Mouse (Mus musculus): ENCODE measurements around the gene Gli1. TPM values are rescaled to one million over a fixed set of nuclear protein-coding genes. Genes with fewer than 3 reads are reported as not detected.

Gene Gli1
- polyA plus RNA-seq, 1 experiment = not detected

DNA sequence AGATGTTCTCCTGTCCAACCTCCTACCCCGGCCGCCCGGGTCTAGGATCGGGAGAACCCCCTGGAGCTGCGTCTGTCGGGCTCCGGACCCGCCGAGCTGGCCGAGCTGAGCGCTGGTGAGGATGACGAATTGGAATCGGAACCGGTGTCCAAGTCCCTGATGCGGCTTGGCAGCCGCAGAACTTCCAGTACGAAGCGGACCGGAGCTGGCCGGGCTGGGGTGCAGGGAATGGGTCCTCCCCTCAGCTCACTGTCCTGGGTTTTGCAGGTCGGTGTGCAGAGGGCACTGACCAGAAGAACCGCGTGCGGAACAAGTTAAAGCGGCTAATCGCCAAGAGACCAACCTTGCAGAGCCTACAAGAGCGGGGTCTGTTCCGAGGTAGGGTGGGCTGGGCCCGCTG lies 14.9 kb downstream of the Gli1 start:
- Histone ChIP-seq H3K4me3 (replicated peaks) (peak overlapping the region; percentile 68), H3K36me3 (ENCODE audit: control insufficient read depth) (peaks cover 10% of the 10 kb centered on the region)

DNA sequence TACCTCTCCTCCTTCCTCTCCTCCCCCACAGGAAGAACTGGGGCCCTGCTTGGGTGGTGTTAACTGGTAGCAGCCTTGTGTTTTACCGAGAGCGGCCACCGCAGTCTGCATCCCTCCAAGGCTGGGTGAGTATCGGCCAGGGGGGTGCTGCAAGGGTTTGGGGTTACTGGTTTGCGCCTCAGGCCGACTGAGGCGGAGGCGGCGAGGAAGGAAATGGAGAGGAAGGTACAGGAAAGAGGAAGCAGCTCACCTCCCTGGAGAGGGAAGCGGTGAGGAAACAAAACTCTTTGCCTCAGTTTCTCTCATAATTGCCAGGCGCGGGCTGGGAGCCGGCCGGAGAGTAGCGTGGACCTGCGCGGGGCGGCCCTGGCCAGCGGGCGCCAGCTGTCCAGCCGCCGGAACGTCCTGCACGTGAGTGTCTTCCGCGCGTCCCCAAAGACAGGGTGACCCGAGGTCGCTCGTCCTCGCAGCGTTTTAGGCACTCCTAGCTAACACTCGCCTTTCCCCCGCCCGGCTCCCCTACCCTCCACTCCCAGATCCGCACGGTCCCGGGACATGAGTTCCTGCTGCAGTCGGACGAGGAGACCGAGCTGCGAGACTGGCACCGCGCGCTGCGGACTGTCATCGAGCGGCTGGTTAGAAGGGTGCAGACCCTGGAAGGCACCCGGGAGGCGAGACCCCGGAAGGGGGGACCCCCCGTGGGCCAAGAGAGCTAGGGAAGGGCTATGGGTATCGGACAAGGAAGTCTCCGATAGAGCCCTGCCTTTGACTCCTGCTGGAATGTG lies 15.6 kb downstream of the Gli1 start:
- Histone ChIP-seq H3K36me3 (ENCODE audit: control insufficient read depth) (peaks cover 10% of the 10 kb centered on the region), H3K9me3 (ENCODE audit: control insufficient read depth, low read length) (no peaks in the 10 kb centered on the region), H3K4me1 (ENCODE audit: control insufficient read depth) (peaks cover 47% of the 10 kb centered on the region), H3K4me3 (replicated peaks) (peak overlapping the region; percentile 68), H3K27me3 (ENCODE audit: control insufficient read depth) (peaks cover 48% of the 10 kb centered on the region)
- no peak for TF ChIP-seq GATA1 (IDR thresholded peaks at IDR 0.05; ENCODE audit: low read length)

More for the DNA sequence above, 14.9 kb downstream of the Gli1 start:
- peaks cover 50% of the 10 kb centered on the region for H3K4me1 ChIP-seq (ENCODE audit: control insufficient read depth)
- no peak for TF ChIP-seq TAL1 (IDR thresholded peaks at IDR 0.05; ENCODE audit: low read length)
- no peak for TF ChIP-seq GATA1 (IDR thresholded peaks at IDR 0.05; ENCODE audit: low read length)
- H3K9me3 ChIP-seq (ENCODE audit: control insufficient read depth, low read length) = 0 out of 2 replicates have a peak, but pooled peaks cover 2% of the 10 kb centered on the region
- H3K27me3 ChIP-seq (ENCODE audit: control insufficient read depth) = peaks cover 52% of the 10 kb centered on the region

DNA sequence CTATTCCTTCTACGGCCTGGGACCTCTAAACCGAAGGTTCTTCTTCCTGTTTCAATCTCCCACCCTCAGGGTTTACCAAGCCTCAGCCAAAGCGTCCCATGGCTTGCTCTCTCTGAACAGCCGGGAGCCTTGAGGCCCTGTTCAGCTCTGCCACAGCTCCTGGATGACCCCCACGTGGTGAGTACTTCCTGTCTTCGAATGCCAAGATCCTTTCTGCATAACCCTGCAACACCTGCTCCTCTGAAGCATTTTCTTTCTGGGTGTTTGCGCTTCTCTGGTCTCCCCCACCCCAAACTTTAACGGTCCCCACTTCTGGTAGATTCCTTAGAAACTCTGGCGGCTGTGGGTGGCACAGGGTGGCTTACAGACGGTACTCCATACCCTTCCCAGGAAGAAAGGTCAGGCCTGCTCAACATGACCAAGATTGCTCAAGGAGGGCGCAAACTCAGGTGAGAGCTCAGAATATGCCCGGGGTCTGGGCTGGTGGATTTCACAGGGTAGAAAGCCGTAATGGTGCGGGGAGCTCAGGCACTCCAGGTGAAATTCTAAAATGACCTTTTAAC lies 16.2 kb downstream of the Gli1 start:
- TF ChIP-seq GATA1 (IDR thresholded peaks at IDR 0.05; ENCODE audit: low read length) = no peak
- TF ChIP-seq TAL1 (IDR thresholded peaks at IDR 0.05; ENCODE audit: low read length) = no peak
- Histone ChIP-seq H3K27me3 (ENCODE audit: control insufficient read depth) (peaks cover 48% of the 10 kb centered on the region), H3K4me3 (replicated peaks) (peak overlapping the region; percentile 68), H3K9me3 (ENCODE audit: control insufficient read depth, low read length) (no peaks in the 10 kb centered on the region), H3K36me3 (ENCODE audit: control insufficient read depth) (peaks cover 10% of the 10 kb centered on the region), H3K4me1 (ENCODE audit: control insufficient read depth) (peaks cover 42% of the 10 kb centered on the region)

GRCm38 (mm10) chr10:127324495-127324894 lies 17.3 kb downstream of the Gli1 start:
- Histone ChIP-seq H3K27me3 (ENCODE audit: control insufficient read depth) (peaks cover 48% of the 10 kb centered on the region), H3K4me3 (replicated peaks) (no peak overlapping the region), H3K4me1 (ENCODE audit: control insufficient read depth) (peaks cover 40% of the 10 kb centered on the region), H3K36me3 (ENCODE audit: control insufficient read depth) (peaks cover 7% of the 10 kb centered on the region), H3K9me3 (ENCODE audit: control insufficient read depth, low read length) (no peaks in the 10 kb centered on the region)
- no peak for TF ChIP-seq TAL1 (IDR thresholded peaks at IDR 0.05; ENCODE audit: low read length)
- no peak for TF ChIP-seq GATA1 (IDR thresholded peaks at IDR 0.05; ENCODE audit: low read length)

DNA sequence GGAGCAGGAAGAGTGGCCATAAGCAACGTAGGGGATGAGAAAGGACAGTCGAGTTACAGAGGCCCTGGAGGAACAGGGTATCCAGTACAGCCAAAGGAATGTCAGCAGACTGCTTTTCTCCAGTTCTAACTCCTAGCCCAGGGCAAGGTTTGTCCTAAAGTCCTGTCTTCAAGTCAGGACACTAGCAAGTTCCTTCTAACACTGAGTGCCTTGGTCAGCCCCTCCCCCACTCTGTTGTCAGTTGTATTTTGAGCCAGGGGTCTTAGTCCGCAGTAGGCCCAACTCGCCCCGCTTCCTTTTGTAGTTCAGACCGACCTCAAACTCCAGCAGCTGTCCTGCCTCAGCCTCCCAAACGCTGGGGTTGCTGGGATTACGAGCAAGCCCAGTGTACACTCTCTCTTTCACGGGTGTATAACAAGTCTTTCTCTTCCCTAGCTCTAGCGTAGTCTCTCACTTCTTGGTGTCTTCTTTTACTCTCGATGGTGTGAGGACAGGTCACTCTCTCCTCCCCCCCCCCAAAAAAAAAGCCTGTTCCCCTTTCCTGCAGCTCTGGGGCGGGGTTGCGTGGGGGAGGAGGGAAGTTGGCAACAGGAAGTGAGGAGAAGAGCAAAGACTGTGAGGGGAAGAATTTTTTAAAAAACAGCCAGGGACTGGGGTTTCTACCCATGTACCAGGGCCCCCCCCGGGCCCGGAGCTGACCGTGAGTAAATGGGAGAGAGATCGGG lies 18.5 kb downstream of the Gli1 start:
- H3K4me3 ChIP-seq (replicated peaks) = no peak overlapping the region
- H3K9me3 ChIP-seq (ENCODE audit: control insufficient read depth, low read length) = no peaks in the 10 kb centered on the region
- H3K27me3 ChIP-seq (ENCODE audit: control insufficient read depth) = peaks cover 43% of the 10 kb centered on the region
- H3K4me1 ChIP-seq (ENCODE audit: control insufficient read depth) = peaks cover 40% of the 10 kb centered on the region
- no peak for TF ChIP-seq GATA1 (IDR thresholded peaks at IDR 0.05; ENCODE audit: low read length)
- TF ChIP-seq TAL1 (IDR thresholded peaks at IDR 0.05; ENCODE audit: low read length) = no peak
- no peaks in the 10 kb centered on the region for H3K36me3 ChIP-seq (ENCODE audit: control insufficient read depth)

GRCm38 (mm10) chr10:127322669-127323068 lies 19.1 kb downstream of the Gli1 start:
- no peak overlapping the region for H3K4me3 ChIP-seq (replicated peaks)
- H3K27me3 ChIP-seq (ENCODE audit: control insufficient read depth) = peaks cover 39% of the 10 kb centered on the region
- H3K4me1 ChIP-seq (ENCODE audit: control insufficient read depth) = peaks cover 47% of the 10 kb centered on the region
- TF ChIP-seq GATA1 (IDR thresholded peaks at IDR 0.05; ENCODE audit: low read length) = no peak
- TF ChIP-seq TAL1 (IDR thresholded peaks at IDR 0.05; ENCODE audit: low read length) = no peak
- H3K9me3 ChIP-seq (ENCODE audit: control insufficient read depth, low read length) = no peaks in the 10 kb centered on the region
- H3K36me3 ChIP-seq (ENCODE audit: control insufficient read depth) = no peaks in the 10 kb centered on the region

GRCm38 (mm10) chr10:127322178-127322577 lies 19.6 kb downstream of the Gli1 start:
- Histone ChIP-seq H3K4me3 (replicated peaks) (no peak overlapping the region), H3K9me3 (ENCODE audit: control insufficient read depth, low read length) (no peaks in the 10 kb centered on the region), H3K4me1 (ENCODE audit: control insufficient read depth) (peaks cover 51% of the 10 kb centered on the region), H3K36me3 (ENCODE audit: control insufficient read depth) (no peaks in the 10 kb centered on the region), H3K27me3 (ENCODE audit: control insufficient read depth) (peaks cover 34% of the 10 kb centered on the region)
- TF ChIP-seq GATA1 (IDR thresholded peaks at IDR 0.05; ENCODE audit: low read length) = no peak
- no peak for TF ChIP-seq TAL1 (IDR thresholded peaks at IDR 0.05; ENCODE audit: low read length)

- Histone ChIP-seq H3K9me3 (ENCODE audit: control insufficient read depth, low read length) (no peaks in the 10 kb centered on the region), H3K36me3 (ENCODE audit: control insufficient read depth) (no peaks in the 10 kb centered on the region), H3K4me3 (replicated peaks) (no peak within 1 kb of the TSS), H3K4me1 (ENCODE audit: control insufficient read depth) (peaks cover 50% of the 10 kb centered on the region), H3K27me3 (ENCODE audit: control insufficient read depth) (peaks cover 28% of the 10 kb centered on the region)
- no peak for TF ChIP-seq TAL1 (IDR thresholded peaks at IDR 0.05; ENCODE audit: low read length)
- no peak for TF ChIP-seq GATA1 (IDR thresholded peaks at IDR 0.05; ENCODE audit: low read length)
Observed at GRCm38 (mm10) chr10:127321621-127322020, 20.2 kb downstream of the Gli1 start, which contains the start of gene Arhgap9. Gene Arhgap9, plus strand, starts transcription at chr10:127321964.

DNA sequence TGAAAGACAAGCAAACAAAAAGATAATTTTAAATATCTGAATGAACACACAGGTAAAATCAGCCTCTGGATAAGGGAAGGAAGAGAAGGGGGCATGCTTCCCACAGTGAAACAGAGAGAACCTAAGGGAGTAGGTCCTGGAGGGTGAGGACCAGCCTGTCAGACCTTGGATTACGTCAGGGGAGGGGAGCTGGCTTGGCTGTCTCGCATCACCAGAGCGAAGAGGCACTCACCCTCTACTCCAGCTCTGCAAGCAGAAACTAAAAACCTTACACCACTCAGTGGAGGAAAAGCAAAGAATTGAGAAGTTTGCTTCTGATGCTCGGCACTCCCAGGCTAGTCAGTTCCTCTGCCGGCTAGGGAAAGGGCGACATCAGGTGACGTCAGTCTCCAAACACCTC lies 21.8 kb downstream of the Gli1 start:
- Histone ChIP-seq H3K4me1 (ENCODE audit: control insufficient read depth) (peaks cover 39% of the 10 kb centered on the region), H3K36me3 (ENCODE audit: control insufficient read depth) (no peaks in the 10 kb centered on the region), H3K4me3 (replicated peaks) (no peak overlapping the region), H3K9me3 (ENCODE audit: control insufficient read depth, low read length) (no peaks in the 10 kb centered on the region), H3K27me3 (ENCODE audit: control insufficient read depth) (peaks cover 13% of the 10 kb centered on the region)
- no peak for TF ChIP-seq GATA1 (IDR thresholded peaks at IDR 0.05; ENCODE audit: low read length)
